Mouse (Mus musculus): ENCODE results near the gene Kdm7a. TPM values are rescaled to one million over a fixed set of nuclear protein-coding genes. Genes with fewer than 3 reads are reported as not detected.

Gene Kdm7a
- 10.4 and 12.4 TPM in 2 replicates for polyA plus RNA-seq (2016; fragmentation: Nextera tagmentation; extraction: Ambion mirVana)

DNA sequence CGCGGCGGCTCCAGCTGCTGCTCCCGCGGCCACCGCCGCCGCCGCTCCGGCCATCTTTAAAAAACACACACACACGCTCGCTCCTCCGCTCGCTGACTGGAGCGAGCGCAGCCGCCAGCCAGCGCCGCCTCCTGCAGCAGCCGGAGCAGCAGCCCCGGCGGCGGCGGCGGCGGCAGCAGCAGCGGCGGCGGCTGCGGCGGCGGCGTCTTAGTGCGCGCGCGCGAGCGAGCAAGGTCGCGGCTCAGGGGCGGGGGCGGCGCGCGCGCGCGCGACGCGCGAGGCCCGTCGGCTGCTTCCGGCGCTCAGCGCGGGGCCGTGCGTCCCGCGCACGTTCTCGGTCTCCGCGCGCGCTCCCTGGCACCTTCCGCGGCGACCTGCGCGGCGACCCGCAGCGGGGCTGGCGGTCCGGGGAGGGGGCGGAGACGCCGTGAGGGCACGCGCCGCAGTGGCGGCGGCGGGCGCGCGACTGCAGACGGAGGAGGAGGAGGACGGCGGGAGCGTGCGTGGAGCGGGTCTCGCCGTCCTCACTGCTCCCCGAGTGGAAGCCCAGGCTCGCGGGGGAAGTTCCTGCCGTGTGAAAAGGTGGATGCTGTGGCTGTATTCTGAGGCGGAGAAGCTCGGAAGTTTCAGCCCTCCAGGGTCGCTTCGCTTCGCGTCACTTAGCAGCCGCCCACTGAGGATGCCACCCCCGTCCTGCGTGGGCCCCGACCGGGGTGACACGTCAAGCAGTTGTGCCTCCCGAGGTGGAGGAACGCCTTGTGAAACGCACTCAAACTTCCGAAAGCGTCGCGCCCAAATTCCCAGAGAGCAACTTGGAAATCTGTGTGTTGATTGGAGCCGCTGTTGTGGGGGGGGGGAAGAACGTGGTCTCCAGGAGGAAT, at the start of gene Kdm7a:
TSS of gene Kdm7a (minus strand) at position 209 of the 881 bp plus-strand sequence.
- Histone ChIP-seq H3K36me3 (no peaks in the 10 kb centered on the region), H3K9me3 (replicated peaks) (no peaks in the 10 kb centered on the region), H3K4me3 (peak within 1 kb of the TSS; percentile 99), H3K27me3 (ENCODE audit: low read depth, poor library complexity, severe bottlenecking) (no peaks in the 10 kb centered on the region), H3K4me1 (peaks cover 18% of the 10 kb centered on the region), H3K27ac (replicated peaks) (peak within 1 kb of the TSS; percentile 99)
- peak; percentile 87 for DNase-seq (ENCODE audit: low spot score)
- 3% methylated on average over 123 of the region's 124 CpGs for WGBS

DNA sequence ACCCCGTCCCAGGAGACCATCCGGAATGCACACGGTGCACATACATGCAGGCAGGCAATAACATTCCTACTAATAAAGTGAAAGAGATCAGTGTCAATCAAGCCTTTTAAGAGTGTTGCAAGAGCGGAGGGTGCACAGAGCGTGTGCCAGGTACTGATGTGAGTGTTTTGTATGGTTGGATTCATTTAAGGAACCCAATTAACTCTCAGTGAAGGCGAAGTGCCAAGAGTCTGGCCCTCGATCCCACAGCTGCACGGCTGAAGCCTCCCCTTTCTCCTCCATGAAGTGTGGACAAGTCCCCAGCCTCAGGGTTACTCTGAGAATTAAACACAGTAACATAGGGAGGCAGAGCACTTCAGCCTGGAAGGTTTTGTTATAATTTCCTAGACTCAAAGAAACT, 48.7 kb upstream of the Kdm7a start:
- peaks cover 33% of the 10 kb centered on the region for H3K27me3 ChIP-seq (ENCODE audit: low read depth, poor library complexity, severe bottlenecking)
- H3K36me3 ChIP-seq, result no peaks in the 10 kb centered on the region
- H3K4me3 ChIP-seq, result no peak overlapping the region
- no peak overlapping the region for H3K27ac ChIP-seq (replicated peaks)
- peaks cover 31% of the 10 kb centered on the region for H3K4me1 ChIP-seq
- no peak for DNase-seq (ENCODE audit: low spot score)
- 79% methylated on average over 8 of the region's 8 CpGs for WGBS
- no peaks in the 10 kb centered on the region for H3K9me3 ChIP-seq (replicated peaks)

DNA sequence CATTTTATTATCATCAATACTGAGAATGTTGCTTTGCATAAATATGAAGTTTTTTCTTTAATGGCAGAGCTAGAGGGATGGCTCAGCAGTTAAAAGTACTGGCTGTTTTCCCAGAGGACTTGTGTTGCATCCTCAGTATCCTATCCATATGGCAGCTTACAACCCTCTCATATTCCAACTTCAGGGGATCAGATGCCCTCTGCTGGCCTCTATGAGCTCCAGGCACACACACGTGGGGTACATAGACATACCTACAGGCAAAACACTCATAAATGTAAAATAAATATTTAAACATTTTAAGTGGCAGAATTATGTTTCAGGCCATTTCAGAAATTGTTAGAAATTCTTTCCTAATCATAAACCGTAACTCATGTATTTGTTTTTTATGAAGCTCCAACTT, 43.5 kb upstream of the Kdm7a start:
- Histone ChIP-seq H3K4me1 (0 out of 2 replicates have a peak, but pooled peaks cover 2% of the 10 kb centered on the region), H3K27ac (replicated peaks) (no peak overlapping the region), H3K9me3 (replicated peaks) (no peaks in the 10 kb centered on the region), H3K27me3 (ENCODE audit: low read depth, poor library complexity, severe bottlenecking) (peaks cover 2% of the 10 kb centered on the region; the same call in 1 of the 2 replicates), H3K4me3 (no peak overlapping the region), H3K36me3 (no peaks in the 10 kb centered on the region)
- no peak for DNase-seq (ENCODE audit: low spot score)
- 86% methylated on average over 2 of the region's 2 CpGs for WGBS

DNA sequence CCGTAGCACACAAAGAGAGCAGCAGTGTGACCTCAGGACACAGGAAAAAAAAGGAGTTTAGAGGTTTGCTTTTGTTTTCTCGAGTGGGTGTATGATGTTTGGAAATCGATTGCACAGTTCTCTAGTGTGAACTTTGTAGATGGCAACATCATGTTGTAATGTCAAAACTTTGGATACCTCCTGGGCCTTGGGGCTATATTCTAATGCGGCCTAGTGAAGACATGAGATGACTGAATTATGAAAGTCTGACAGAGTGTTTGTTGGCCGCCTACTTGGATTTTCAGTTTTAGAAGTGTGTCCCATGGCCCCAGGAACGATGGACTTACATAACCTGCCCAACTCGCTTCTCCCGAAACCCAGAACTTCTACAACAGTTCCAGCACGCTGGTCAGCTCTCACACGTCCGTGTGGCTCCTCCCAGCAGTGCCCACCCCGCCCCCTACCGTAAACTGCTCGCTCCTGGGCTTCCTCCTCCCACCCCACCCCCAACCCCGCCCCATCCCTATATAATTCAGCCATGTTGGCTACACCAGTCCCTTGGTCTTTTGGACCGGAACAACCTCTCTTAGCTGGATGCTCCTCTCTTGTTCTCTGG, 42.7 kb upstream of the Kdm7a start:
- no peak for DNase-seq (ENCODE audit: low spot score)
- H3K4me1 ChIP-seq, result no peaks in the 10 kb centered on the region
- H3K27ac ChIP-seq (replicated peaks), result no peak overlapping the region
- H3K27me3 ChIP-seq (ENCODE audit: low read depth, poor library complexity, severe bottlenecking), result no peaks in the 10 kb centered on the region
- H3K9me3 ChIP-seq (replicated peaks), result no peaks in the 10 kb centered on the region
- H3K36me3 ChIP-seq, result no peaks in the 10 kb centered on the region
- H3K4me3 ChIP-seq, result no peak overlapping the region
- 59% methylated on average over 16 of the region's 16 CpGs for WGBS

DNA sequence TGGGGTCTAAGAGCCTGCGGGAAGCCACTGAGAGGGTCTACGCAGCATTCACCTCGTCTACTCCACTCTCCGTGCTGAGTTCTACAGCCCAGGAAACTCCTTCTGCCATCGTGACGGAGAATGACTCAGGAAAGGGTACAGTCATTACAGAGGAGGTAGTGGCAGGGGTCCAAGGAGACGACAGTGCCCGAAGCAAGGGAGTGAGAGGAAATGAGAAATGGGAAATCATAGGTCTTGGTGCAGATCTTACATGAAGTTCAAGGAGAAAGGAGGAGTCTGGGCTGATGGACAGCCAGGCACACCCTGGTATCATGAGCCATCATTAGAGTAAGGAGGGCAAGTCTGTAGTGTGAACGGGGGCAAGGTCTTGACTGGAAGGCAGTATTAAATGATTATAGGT, 37.5 kb upstream of the Kdm7a start:
- DNase-seq (ENCODE audit: low spot score), result no peak
- H3K36me3 ChIP-seq, result no peaks in the 10 kb centered on the region
- H3K27ac ChIP-seq (replicated peaks), result no peak overlapping the region
- H3K4me3 ChIP-seq, result no peak overlapping the region
- H3K9me3 ChIP-seq (replicated peaks), result no peaks in the 10 kb centered on the region
- no peaks in the 10 kb centered on the region for H3K27me3 ChIP-seq (ENCODE audit: low read depth, poor library complexity, severe bottlenecking)
- H3K4me1 ChIP-seq, result no peaks in the 10 kb centered on the region
- 88% methylated on average over 9 of the region's 9 CpGs for WGBS

DNA sequence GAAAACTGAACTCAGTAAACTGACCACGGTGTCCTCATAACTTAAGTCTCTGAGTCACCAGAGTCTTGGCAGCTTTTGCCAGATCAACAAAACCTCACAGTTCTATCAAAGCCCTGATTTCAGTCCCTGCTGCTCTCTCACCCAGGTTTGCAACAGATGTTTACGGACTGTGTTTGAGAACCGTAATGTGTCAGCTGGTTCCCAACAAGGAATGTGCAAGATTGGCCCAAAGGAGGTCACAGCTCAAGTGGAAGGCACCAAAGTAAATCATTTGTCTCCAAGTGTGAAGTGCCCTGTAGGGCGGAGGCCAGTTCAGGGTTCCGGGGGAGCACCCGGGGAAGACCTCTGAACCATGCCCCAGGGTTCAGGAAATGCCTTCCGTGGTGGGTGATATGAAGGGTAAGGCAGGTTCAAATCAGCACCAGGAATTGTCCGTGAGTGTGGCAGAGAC, 36.9 kb upstream of the Kdm7a start:
- Histone ChIP-seq H3K27me3 (ENCODE audit: low read depth, poor library complexity, severe bottlenecking) (no peaks in the 10 kb centered on the region), H3K27ac (replicated peaks) (no peak overlapping the region), H3K4me3 (no peak overlapping the region), H3K9me3 (replicated peaks) (no peaks in the 10 kb centered on the region), H3K4me1 (no peaks in the 10 kb centered on the region), H3K36me3 (no peaks in the 10 kb centered on the region)
- DNase-seq (ENCODE audit: low spot score), result no peak
- WGBS, result 80% methylated on average over 8 of the region's 8 CpGs

DNA sequence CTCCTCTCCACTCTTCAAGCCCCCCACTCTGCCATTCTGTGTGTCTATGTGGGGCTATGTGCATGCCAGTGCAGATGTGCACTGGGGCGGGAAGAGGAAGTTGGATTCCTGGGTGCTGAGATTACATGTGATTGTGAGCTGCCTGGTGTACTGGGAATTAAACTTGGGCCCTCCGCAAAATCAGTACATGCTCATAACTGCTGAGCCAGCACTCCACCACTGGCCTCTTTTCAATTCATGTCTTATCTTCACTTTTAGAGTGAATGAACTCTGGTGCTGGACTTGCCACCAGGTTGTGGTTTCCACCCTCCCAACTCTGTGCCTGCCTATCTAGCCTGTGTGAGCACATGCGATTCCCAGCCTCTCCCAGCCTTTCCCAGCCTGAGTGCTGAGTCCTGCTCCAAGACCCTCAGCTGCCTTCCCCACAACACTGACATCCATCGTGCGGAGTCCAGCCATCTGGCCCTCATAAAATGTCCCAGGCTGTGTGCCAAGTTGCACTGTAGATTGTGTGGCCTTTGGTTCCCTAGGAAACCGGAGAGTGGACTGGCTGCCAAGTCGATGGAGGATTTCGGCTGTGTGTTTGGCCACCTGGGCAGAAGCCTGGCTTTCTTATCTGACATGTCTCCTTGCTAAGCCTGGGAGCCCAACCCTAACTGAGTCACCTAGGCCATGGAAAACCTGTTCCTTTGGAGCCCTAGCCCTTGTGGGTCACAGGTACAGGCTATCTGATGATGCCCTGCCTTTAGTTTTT, 36.3 kb upstream of the Kdm7a start:
- peak; percentile 25 for DNase-seq (ENCODE audit: low spot score)
- Histone ChIP-seq H3K27me3 (ENCODE audit: low read depth, poor library complexity, severe bottlenecking) (no peaks in the 10 kb centered on the region), H3K4me1 (no peaks in the 10 kb centered on the region), H3K36me3 (no peaks in the 10 kb centered on the region), H3K9me3 (replicated peaks) (no peaks in the 10 kb centered on the region), H3K4me3 (no peak overlapping the region), H3K27ac (replicated peaks) (no peak overlapping the region)
- 86% methylated on average over 8 of the region's 8 CpGs for WGBS

DNA sequence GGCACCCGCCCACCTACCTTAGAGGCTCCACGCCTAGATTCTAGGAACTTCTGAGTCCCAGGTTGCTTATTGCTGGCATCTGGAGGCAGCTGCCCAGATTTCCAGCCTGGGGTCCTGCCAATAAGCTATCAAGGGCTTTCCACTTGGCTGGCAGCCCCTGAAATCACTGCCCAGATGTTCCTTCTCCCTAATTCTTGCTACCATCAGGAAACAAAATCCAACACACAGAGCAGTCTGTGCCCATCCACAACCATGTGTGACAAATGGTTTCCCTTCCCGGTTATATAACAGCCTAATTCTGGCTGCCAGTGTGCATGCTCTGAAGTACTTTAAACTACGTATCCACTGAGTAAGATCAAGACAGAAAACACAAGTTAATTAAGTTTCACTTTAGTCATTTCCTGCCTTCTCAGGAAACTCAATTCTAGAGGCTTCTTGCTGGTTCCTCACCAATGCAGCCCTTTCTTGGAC, 34.9 kb upstream of the Kdm7a start:
- Histone ChIP-seq H3K4me1 (no peaks in the 10 kb centered on the region), H3K9me3 (replicated peaks) (no peaks in the 10 kb centered on the region), H3K27me3 (ENCODE audit: low read depth, poor library complexity, severe bottlenecking) (no peaks in the 10 kb centered on the region), H3K36me3 (no peaks in the 10 kb centered on the region), H3K4me3 (no peak overlapping the region), H3K27ac (replicated peaks) (no peak overlapping the region)
- WGBS, result 91% methylated on average over 4 of the region's 4 CpGs
- no peak for DNase-seq (ENCODE audit: low spot score)

DNA sequence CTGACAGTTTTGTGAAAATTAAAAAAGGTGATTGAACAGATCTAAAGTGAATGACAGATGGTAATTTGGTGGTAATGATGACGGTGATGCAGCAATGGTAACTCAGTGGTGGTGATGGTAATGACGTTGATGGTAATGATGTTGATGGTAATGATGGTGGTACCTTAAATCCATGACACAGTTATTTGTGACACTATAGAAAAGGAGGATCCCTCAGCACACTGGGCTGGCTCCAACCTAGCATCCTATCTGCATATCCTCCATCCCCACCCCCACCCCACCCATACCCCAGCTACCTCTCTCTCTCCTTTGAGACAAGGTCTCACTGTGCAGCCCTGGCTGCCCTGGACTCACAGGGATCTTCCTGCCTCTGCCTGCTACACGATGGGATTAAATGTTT, 34.4 kb upstream of the Kdm7a start:
- no peaks in the 10 kb centered on the region for H3K9me3 ChIP-seq (replicated peaks)
- H3K4me1 ChIP-seq, result no peaks in the 10 kb centered on the region
- no peak for DNase-seq (ENCODE audit: low spot score)
- 85% methylated on average over 3 of the region's 3 CpGs for WGBS
- H3K36me3 ChIP-seq, result no peaks in the 10 kb centered on the region
- no peak overlapping the region for H3K27ac ChIP-seq (replicated peaks)
- H3K4me3 ChIP-seq, result no peak overlapping the region
- no peaks in the 10 kb centered on the region for H3K27me3 ChIP-seq (ENCODE audit: low read depth, poor library complexity, severe bottlenecking)

DNA sequence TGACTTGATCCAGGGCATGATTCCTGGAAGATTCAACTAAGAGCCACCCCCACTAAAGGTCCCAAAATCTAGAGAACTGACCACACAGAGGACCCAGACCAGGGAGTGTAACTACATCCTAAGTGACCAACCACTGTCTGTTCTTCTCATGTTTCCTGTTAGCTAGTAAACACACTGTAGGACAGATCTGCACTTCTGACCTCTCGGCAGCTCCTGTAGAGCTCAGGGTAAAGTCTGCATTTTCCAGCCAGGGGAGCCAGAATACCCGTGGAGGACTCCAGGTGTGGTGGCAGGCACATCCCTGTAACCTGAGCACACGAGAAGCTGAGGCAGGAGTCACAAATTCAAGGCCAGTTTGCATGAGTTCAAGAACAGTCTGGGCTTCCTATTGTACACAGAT, 31.3 kb upstream of the Kdm7a start:
- 65% methylated on average over 3 of the region's 3 CpGs for WGBS
- H3K4me3 ChIP-seq, result no peak overlapping the region

DNA sequence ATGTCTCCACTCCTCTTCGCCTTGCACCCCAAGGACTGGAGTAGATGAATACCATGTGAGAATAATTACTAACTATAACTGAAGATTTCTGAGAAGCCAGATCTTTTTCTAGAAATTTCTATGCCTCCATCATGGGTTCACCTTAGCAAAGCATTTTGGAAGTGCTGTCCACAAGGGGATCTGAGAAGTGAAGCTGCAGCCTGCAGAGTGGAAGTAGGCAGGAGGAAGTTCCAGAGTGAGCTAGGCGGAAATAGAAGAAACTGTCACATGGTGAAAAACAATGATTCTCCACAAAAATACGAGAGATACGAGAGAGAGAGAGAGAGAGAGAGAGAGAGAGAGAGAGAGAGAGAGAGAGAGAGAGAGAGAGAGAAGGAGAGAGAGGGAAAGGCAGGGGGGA, 26.0 kb upstream of the Kdm7a start:
- no peak overlapping the region for H3K27ac ChIP-seq (replicated peaks)
- no peaks in the 10 kb centered on the region for H3K9me3 ChIP-seq (replicated peaks)
- H3K4me1 ChIP-seq, result no peaks in the 10 kb centered on the region
- no peak for DNase-seq (ENCODE audit: low spot score)
- WGBS, result 91% methylated on average over 4 of the region's 4 CpGs
- H3K4me3 ChIP-seq, result no peak overlapping the region
- H3K36me3 ChIP-seq, result no peaks in the 10 kb centered on the region
- H3K27me3 ChIP-seq (ENCODE audit: low read depth, poor library complexity, severe bottlenecking), result peaks cover 30% of the 10 kb centered on the region

More for the DNA sequence above, 31.3 kb upstream of the Kdm7a start:
- DNase-seq (ENCODE audit: low spot score), result no peak
- Histone ChIP-seq H3K36me3 (no peaks in the 10 kb centered on the region), H3K9me3 (replicated peaks) (no peaks in the 10 kb centered on the region), H3K27me3 (ENCODE audit: low read depth, poor library complexity, severe bottlenecking) (no peaks in the 10 kb centered on the region; the same call in 1 of the 2 replicates), H3K27ac (replicated peaks) (no peak overlapping the region), H3K4me1 (no peaks in the 10 kb centered on the region)

DNA sequence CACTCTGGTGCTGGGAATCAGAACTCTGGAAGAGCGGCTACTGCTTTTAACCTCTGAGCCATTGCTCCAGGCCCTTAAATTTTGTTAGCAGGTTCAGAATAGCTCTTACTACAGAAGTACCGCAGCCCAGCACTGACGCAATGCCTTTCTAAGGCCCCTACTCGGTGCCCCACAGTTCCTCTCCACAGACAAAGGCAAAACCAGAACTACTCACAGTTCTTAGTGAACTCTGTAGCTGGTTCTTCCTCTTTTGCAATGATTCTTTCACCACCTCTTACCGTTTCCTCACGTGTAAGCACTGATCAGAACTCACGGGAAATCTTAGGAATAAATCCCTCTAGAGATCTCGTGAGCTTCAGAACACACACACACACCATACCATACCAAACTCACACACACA, 24.1 kb upstream of the Kdm7a start:
- Histone ChIP-seq H3K27me3 (ENCODE audit: low read depth, poor library complexity, severe bottlenecking) (peaks cover 35% of the 10 kb centered on the region), H3K4me3 (no peak overlapping the region), H3K27ac (replicated peaks) (no peak overlapping the region), H3K4me1 (peaks cover 12% of the 10 kb centered on the region), H3K36me3 (no peaks in the 10 kb centered on the region), H3K9me3 (replicated peaks) (no peaks in the 10 kb centered on the region)
- 88% methylated on average over 8 of the region's 8 CpGs for WGBS
- no peak for DNase-seq (ENCODE audit: low spot score)

Measured in midbrain, embryonic 10.5 days (tissue).